Mouse (Mus musculus): Measurements from ENCODE around the gene Tmem120b.

DNA sequence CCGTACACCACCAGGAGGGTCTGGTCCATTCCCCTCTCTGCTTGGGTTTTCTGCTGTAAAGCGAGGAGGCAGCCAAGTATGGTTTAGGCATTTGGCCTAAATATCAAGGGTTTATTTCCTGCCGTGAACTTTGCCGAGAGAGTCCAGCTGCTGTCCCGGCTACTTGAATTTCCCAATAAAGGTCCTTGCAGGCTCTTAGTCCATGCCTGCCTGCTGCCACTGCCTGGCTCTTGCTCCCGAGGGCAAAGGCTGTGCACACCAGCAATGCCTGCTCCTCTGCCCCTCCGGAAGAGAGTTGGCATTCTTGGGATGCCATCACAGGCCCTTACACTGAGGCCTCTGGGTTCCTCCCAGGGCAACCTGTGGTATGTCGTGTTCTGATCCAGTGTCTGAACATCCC lies 35.3 kb downstream of the Tmem120b start:
- TF ChIP-seq USF2 (IDR thresholded peaks at IDR 0.05; ENCODE audit: borderline replicate concordance in 1 of 2, insufficient read depth in 1 of 2, low read depth in 1 of 2, low read length in 2 of 2) (no peak), MEF2A (IDR thresholded peaks at IDR 0.05; ENCODE audit: extremely low read depth, insufficient replicate concordance, low read depth, low read length, poor library complexity, severe bottlenecking) (no peak), POLR2A (IDR thresholded peaks at IDR 0.05; ENCODE audit: control insufficient read depth in 1 of 2, insufficient read depth in 1 of 2, low read depth in 1 of 2, low read length in 2 of 2, poor library complexity in 1 of 2) (no peak), GABPA (IDR thresholded peaks at IDR 0.05; ENCODE audit: low read depth, low read length) (no peak), EP300 (IDR thresholded peaks at IDR 0.05; ENCODE audit: low read depth in 1 of 2, low read length in 2 of 2) (no peak), CTCF (IDR thresholded peaks at IDR 0.05 in 2 of 3, conservative IDR thresholded peaks at IDR 0.05 in 1 of 3; ENCODE audit: control insufficient read depth in 1 of 3, insufficient read depth in 1 of 3, low read depth in 2 of 3, low read length in 3 of 3, poor library complexity in 1 of 3, severe bottlenecking in 1 of 3) (no peak)
